ENCODE assay signal across 29 mouse cellular contexts in genomic region chr19:6136397-6136796, GRCm38 (mm10). TPM values are rescaled to one million over a fixed set of nuclear protein-coding genes. Genes with fewer than 3 reads are reported as not detected.
A peak's percentile ranks its signal among the peaks of the same experiment; 100 is the strongest.
DNase-seq lines count a peak whose midpoint lies in the region; ATAC-seq and TF ChIP-seq lines count a peak whose summit lies in the region.
"Had no signal": no experiment of that assay in that cellular context is flagged by ENCODE, and none has a peak within 500 bp of the region (broad histone marks: within the 10 kb centered on the region; RNA-seq: fewer than 3 reads in every experiment).

No protein-coding gene starts in this region.

- H3K4me2 ChIP-seq in liver, embryonic 16.5 days (ENCODE audit: low read depth, low read length), result no peak overlapping the region
- no peak overlapping the region for H3K4me2 ChIP-seq in liver, postnatal 0 days (ENCODE audit: low read depth, low read length)
- H3K4me2 ChIP-seq: hindbrain, embryonic 14.5 days had no signal

- H3K4me3 ChIP-seq in liver, embryonic 16.5 days (ENCODE audit: low read depth, low read length), result no peak overlapping the region
- H3K4me3 ChIP-seq in liver, postnatal 0 days (ENCODE audit: low read depth, low read length), result no peak overlapping the region
- H3K4me3 ChIP-seq in C2C12 (ENCODE audit: insufficient read depth, poor library complexity, severe bottlenecking), result no peak overlapping the region
- H3K4me3 ChIP-seq: left cerebral cortex, adult 2 months had no signal

- TF ChIP-seq EP300 in liver, postnatal 0 days (IDR thresholded peaks at IDR 0.05; ENCODE audit: low read depth), result no peak

- POLR2A ChIA-PET in Patski (lab: Charles Lee), result no interaction called here

- H3K27ac ChIP-seq in liver, embryonic 16.5 days (ENCODE audit: low read length), result peak overlapping the region; percentile 27; the same call in 1 of the 2 replicates
- no peak overlapping the region for H3K27ac ChIP-seq in liver, postnatal 0 days (ENCODE audit: low read depth)
- H3K27ac ChIP-seq: hindbrain, embryonic 14.5 days; kidney, postnatal 0 days; left cerebral cortex, adult 2 months; liver, embryonic 14.5 days; macrophage had no signal

- DNase-seq in liver, postnatal 0 days, result no peak
- DNase-seq in Patski (ENCODE audit: low read depth, low spot score), result peak; percentile 72
- peak; percentile 42 for DNase-seq in yolk sac, embryonic 10.5 days (ENCODE audit: low spot score)
- DNase-seq in left cerebral cortex, postnatal 36 days (ENCODE audit: low spot score in 2 of 2), result no peak
- no peak for DNase-seq in embryo, embryonic 10 days (ENCODE audit: low spot score)
- DNase-seq: adrenal gland, adult 2 months; cerebellum, adult 11-12 months; cerebellum, postnatal 10 days; gastrocnemius, postnatal 25 days; kidney, adult 18-20 months; left cerebral cortex, postnatal 4 days; right cerebral cortex, postnatal 25 days; spleen, adult 18-20 months; thymus, postnatal 14 days had no signal

- WGBS in liver, embryonic 16.5 days (ENCODE audit: insufficient replicate concordance), result 80% methylated on average over 3 of the region's 3 CpGs
- 81% methylated on average over 3 of the region's 3 CpGs for WGBS in liver, postnatal 0 days (ENCODE audit: insufficient replicate concordance)

- ATAC-seq in liver, embryonic 16.5 days (ENCODE audit: low read depth), result no peak
- ATAC-seq in liver, postnatal 0 days, result no peak
- ATAC-seq in Patski, result peak; percentile 58
- ATAC-seq: CD4-positive, CD25-positive, alpha-beta regulatory T cell, adult 4 months; forebrain, embryonic 16.5 days; inflammation-experienced regulatory T-cells, adult 6 months; lung, postnatal 0 days had no signal

- intact Hi-C loops in left cerebral cortex, postnatal 36 days (cut with DNase I), result no loop called here

- peaks cover 39% of the 10 kb centered on the region for H3K4me1 ChIP-seq in liver, embryonic 16.5 days (ENCODE audit: control insufficient read depth, low read depth, low read length)
- H3K4me1 ChIP-seq in liver, postnatal 0 days (ENCODE audit: insufficient read depth), result peaks cover 26% of the 10 kb centered on the region

- peaks cover 8% of the 10 kb centered on the region for H3K79me2 ChIP-seq in C2C12 (ENCODE audit: control insufficient read depth, insufficient read depth)

- CTCF ChIA-PET in Patski (lab: Charles Lee), result interaction anchor here (1.4 to 1.5 kb wide), 2 partner anchors 69 to 118 kb away, joined by 3 to 6 read pairs; no protein-coding TSS in a partner anchor

- peaks cover 5% of the 10 kb centered on the region; the same call in 1 of the 2 replicates for H3K36me3 ChIP-seq in liver, embryonic 16.5 days (ENCODE audit: control insufficient read depth, insufficient read depth)
- 0 out of 2 replicates have a peak, but pooled peaks cover 9% of the 10 kb centered on the region for H3K36me3 ChIP-seq in liver, postnatal 0 days (replicated peaks; ENCODE audit: insufficient read depth, low read length)
- peaks cover 9% of the 10 kb centered on the region for H3K36me3 ChIP-seq in C2C12 (ENCODE audit: control insufficient read depth, insufficient read depth)

- H3K79me3 ChIP-seq in C2C12 (ENCODE audit: low read depth), result no peaks in the 10 kb centered on the region

- no peaks in the 10 kb centered on the region for H3K27me3 ChIP-seq in liver, embryonic 16.5 days (ENCODE audit: control insufficient read depth, insufficient read depth, low read depth, low read length)
- H3K27me3 ChIP-seq in liver, postnatal 0 days (ENCODE audit: insufficient read depth, low read length), result no peaks in the 10 kb centered on the region
- H3K27me3 ChIP-seq in C2C12 (ENCODE audit: control insufficient read depth, insufficient read depth, insufficient read length), result no peaks in the 10 kb centered on the region
- H3K27me3 ChIP-seq in Patski, result no peaks in the 10 kb centered on the region

- H3ac ChIP-seq in C2C12 (ENCODE audit: control insufficient read depth, insufficient read length, low read depth), result no peak overlapping the region

- H3K9me3 ChIP-seq in liver, embryonic 16.5 days (replicated peaks; ENCODE audit: control insufficient read depth, low read length), result no peaks in the 10 kb centered on the region
- no peaks in the 10 kb centered on the region for H3K9me3 ChIP-seq in liver, postnatal 0 days (ENCODE audit: low read length)

- in situ Hi-C loops in Patski (cut with MboI; ENCODE audit: low pct_unique_long_range_greater_than_20kb), result no loop called here

- H3K9ac ChIP-seq in liver, embryonic 16.5 days (ENCODE audit: low read depth, low read length), result no peak overlapping the region
- no peak overlapping the region for H3K9ac ChIP-seq in liver, postnatal 0 days (replicated peaks)
- H3K9ac ChIP-seq: hindbrain, embryonic 14.5 days; liver, embryonic 14.5 days had no signal

- TF ChIP-seq CTCF in liver, postnatal 0 days (IDR thresholded peaks at IDR 0.05; ENCODE audit: low read depth), result no peak
- TF ChIP-seq CTCF in C2C12 (IDR thresholded peaks at IDR 0.05; ENCODE audit: control insufficient read depth, insufficient read depth, insufficient read length) (no peak), Patski (IDR thresholded peaks at IDR 0.05) (no peak)

TF ChIP-seq in C2C12, 6 proteins besides CTCF, POLR2A, EP300 and RAD21:
- TF ChIP-seq MAX (IDR thresholded peaks at IDR 0.05) (peak; percentile 32), FOSL1 (IDR thresholded peaks at IDR 0.05; ENCODE audit: insufficient read depth, low read length, poor library complexity, severe bottlenecking) (no peak)

RNA-seq across cellular contexts. Expression of gene Batf2, which starts 4.4 kb away (rescaled TPM):
- 0.09 and 0.66 TPM in 2 replicates for polyA plus RNA-seq in liver, embryonic 16.5 days (2015; fragmentation: Nextera tagmentation; extraction: Ambion mirVana)
- 0.59 and 1.1 TPM in 2 replicates for polyA plus RNA-seq in liver, postnatal 0 days (2015; fragmentation: Nextera tagmentation; extraction: Ambion mirVana)
- polyA plus RNA-seq in C2C12 (2012; fragmentation: generic; extraction: Trizol) (0.04 TPM), Patski (2021) (0.08 TPM)
- under 1 TPM; 0.30 to 0.72 TPM for total RNA-seq in left cerebral cortex, postnatal 36 days (2021)
- total RNA-seq: left cerebral cortex, postnatal 4 days; midbrain, postnatal 0 days had no signal
- polyA plus RNA-seq: CD4-positive, CD25-positive, alpha-beta regulatory T cell, adult 4 months; forebrain, embryonic 16.5 days; heart, embryonic 14.5 days; hindbrain, embryonic 14.5 days; inflammation-experienced regulatory T-cells, adult 6 months; midbrain, postnatal 0 days had no signal

RNA-seq across cellular contexts. Expression of gene Arl2, which starts 5.0 kb away (rescaled TPM):
- polyA plus RNA-seq in liver, embryonic 16.5 days (2015; fragmentation: Nextera tagmentation; extraction: Ambion mirVana), result 23.5 and 25.1 TPM in 2 replicates
- 16.7 and 20.5 TPM in 2 replicates for polyA plus RNA-seq in liver, postnatal 0 days (2015; fragmentation: Nextera tagmentation; extraction: Ambion mirVana)
- polyA plus RNA-seq in C2C12 (2012; fragmentation: generic; extraction: Trizol), result 78.3 TPM
- 122 TPM for polyA plus RNA-seq in Patski (2021)
- 10 to 100 TPM; 73.3 to 87.5 TPM for total RNA-seq in left cerebral cortex, postnatal 36 days (2021)

RNA-seq across cellular contexts. Expression of gene Snx15, which starts 8.3 kb away (rescaled TPM):
- polyA plus RNA-seq in liver, embryonic 16.5 days (2015; fragmentation: Nextera tagmentation; extraction: Ambion mirVana), result 54.8 and 61.2 TPM in 2 replicates
- 38.6 and 41.6 TPM in 2 replicates for polyA plus RNA-seq in liver, postnatal 0 days (2015; fragmentation: Nextera tagmentation; extraction: Ambion mirVana)
- polyA plus RNA-seq in C2C12 (2012; fragmentation: generic; extraction: Trizol) (22.7 TPM), Patski (2021) (40.4 TPM)
- total RNA-seq in left cerebral cortex, postnatal 36 days (2021), result 10 to 100 TPM; 43.7 to 43.8 TPM

RNA-seq across cellular contexts. Expression of gene Sac3d1, which starts 17.9 kb away (rescaled TPM):
- polyA plus RNA-seq in liver, embryonic 16.5 days (2015; fragmentation: Nextera tagmentation; extraction: Ambion mirVana), result 16.5 and 16.8 TPM in 2 replicates
- polyA plus RNA-seq in liver, postnatal 0 days (2015; fragmentation: Nextera tagmentation; extraction: Ambion mirVana), result 15.0 and 15.6 TPM in 2 replicates
- polyA plus RNA-seq in C2C12 (2012; fragmentation: generic; extraction: Trizol) (44.7 TPM), Patski (2021) (17.0 TPM)
- 10 to 100 TPM; 18.3 to 27.5 TPM for total RNA-seq in left cerebral cortex, postnatal 36 days (2021)

RNA-seq across cellular contexts. Expression of gene Naaladl1, which starts 30.8 kb away (rescaled TPM):
- 2.5 TPM in 2 replicates for polyA plus RNA-seq in liver, embryonic 16.5 days (2015; fragmentation: Nextera tagmentation; extraction: Ambion mirVana)
- 0.46 and 0.63 TPM in 2 replicates for polyA plus RNA-seq in liver, postnatal 0 days (2015; fragmentation: Nextera tagmentation; extraction: Ambion mirVana)
- polyA plus RNA-seq in C2C12 (2012; fragmentation: generic; extraction: Trizol) (0.16 TPM), Patski (2021) (0.54 TPM)
- total RNA-seq in left cerebral cortex, postnatal 36 days (2021), result under 1 TPM in 1 of 2 experiments, not detected in 1; 0.20 TPM
- total RNA-seq: adrenal gland, adult 2 months; gastrocnemius, postnatal 25 days; heart, adult 8-10 months; heart, postnatal 25 days; left cerebral cortex, adult 2 months had no signal
- polyA plus RNA-seq: lung, postnatal 0 days; macrophage had no signal

Comparison
In these comparisons a context has a peak if more than half of its experiments do, and no peak if none do; other contexts are left out.
1. DNase-seq: peak in Patski (single experiment) and yolk sac, embryonic 10.5 days (single experiment); none in liver, postnatal 0 days (single experiment), left cerebral cortex, postnatal 36 days (0 of 2) and embryo, embryonic 10 days (single experiment).